Mouse (Mus musculus): Measurements from ENCODE around the gene Tigar. TPM values are rescaled to one million over a fixed set of nuclear protein-coding genes. Genes with fewer than 3 reads are reported as not detected.

The Tigar gene
- polyA plus RNA-seq, 1 experiment = 37.6 TPM

- H3K9ac ChIP-seq (ENCODE audit: low read depth, poor library complexity, severe bottlenecking) = no peak overlapping the region
- H3K27ac ChIP-seq (ENCODE audit: insufficient read depth, low read length) = no peak overlapping the region
- no peaks in the 10 kb centered on the region for H3K4me1 ChIP-seq (ENCODE audit: control insufficient read depth, insufficient read depth, low read length)
- TF ChIP-seq POLR2A (IDR thresholded peaks at IDR 0.05; ENCODE audit: insufficient read depth, low read length) = no peak
- no peak for TF ChIP-seq CTCF (IDR thresholded peaks at IDR 0.05; ENCODE audit: low read depth, low read length)
- TF ChIP-seq EP300 (IDR thresholded peaks at IDR 0.05; ENCODE audit: insufficient read depth, low read depth, low read length) = no peak
- no peaks in the 10 kb centered on the region for H3K9me3 ChIP-seq (replicated peaks; ENCODE audit: control insufficient read depth, insufficient read depth, low read length, poor library complexity, severe bottlenecking)
- H3K4me3 ChIP-seq (ENCODE audit: low read depth, low read length) = peak overlapping the region; percentile 51
- H3K27me3 ChIP-seq (ENCODE audit: control insufficient read depth, insufficient read depth, low read length, poor library complexity, severe bottlenecking) = peaks cover 51% of the 10 kb centered on the region
- no peaks in the 10 kb centered on the region for H3K36me3 ChIP-seq (ENCODE audit: control insufficient read depth, insufficient read depth, low read length, poor library complexity, severe bottlenecking)
Measured at GRCm38 (mm10) chr6:127153296-127153800, 44.0 kb upstream of the Tigar start.

GRCm38 (mm10) chr6:127152106-127152951 is 43.0 kb upstream of the Tigar start, which contains the start of gene Ccnd2:
TSS of gene Ccnd2 (minus strand) at chr6:127152193.
- Histone ChIP-seq H3K4me3 (ENCODE audit: low read depth, low read length) (peak within 1 kb of the TSS; percentile 59), H3K9me3 (replicated peaks; ENCODE audit: control insufficient read depth, insufficient read depth, low read length, poor library complexity, severe bottlenecking) (no peaks in the 10 kb centered on the region), H3K4me1 (ENCODE audit: control insufficient read depth, insufficient read depth, low read length) (no peaks in the 10 kb centered on the region), H3K27ac (ENCODE audit: insufficient read depth, low read length) (no peak within 1 kb of the TSS), H3K9ac (ENCODE audit: low read depth, poor library complexity, severe bottlenecking) (peak within 1 kb of the TSS; percentile 38), H3K27me3 (ENCODE audit: control insufficient read depth, insufficient read depth, low read length, poor library complexity, severe bottlenecking) (peaks cover 51% of the 10 kb centered on the region), H3K36me3 (ENCODE audit: control insufficient read depth, insufficient read depth, low read length, poor library complexity, severe bottlenecking) (no peaks in the 10 kb centered on the region)
- no peak for TF ChIP-seq EP300 (IDR thresholded peaks at IDR 0.05; ENCODE audit: insufficient read depth, low read depth, low read length)
- TF ChIP-seq POLR2A (IDR thresholded peaks at IDR 0.05; ENCODE audit: insufficient read depth, low read length) = no peak
- TF ChIP-seq CTCF (IDR thresholded peaks at IDR 0.05; ENCODE audit: low read depth, low read length) = no peak

- Histone ChIP-seq H3K9ac (ENCODE audit: low read depth, poor library complexity, severe bottlenecking) (peak overlapping the region; percentile 38), H3K27ac (ENCODE audit: insufficient read depth, low read length) (no peak overlapping the region), H3K4me3 (ENCODE audit: low read depth, low read length) (peak overlapping the region; percentile 59), H3K27me3 (ENCODE audit: control insufficient read depth, insufficient read depth, low read length, poor library complexity, severe bottlenecking) (peaks cover 51% of the 10 kb centered on the region), H3K9me3 (replicated peaks; ENCODE audit: control insufficient read depth, insufficient read depth, low read length, poor library complexity, severe bottlenecking) (no peaks in the 10 kb centered on the region), H3K4me1 (ENCODE audit: control insufficient read depth, insufficient read depth, low read length) (no peaks in the 10 kb centered on the region), H3K36me3 (ENCODE audit: control insufficient read depth, insufficient read depth, low read length, poor library complexity, severe bottlenecking) (no peaks in the 10 kb centered on the region)
- TF ChIP-seq CTCF (IDR thresholded peaks at IDR 0.05; ENCODE audit: low read depth, low read length) (no peak), POLR2A (IDR thresholded peaks at IDR 0.05; ENCODE audit: insufficient read depth, low read length) (no peak), EP300 (IDR thresholded peaks at IDR 0.05; ENCODE audit: insufficient read depth, low read depth, low read length) (no peak)
Measured at GRCm38 (mm10) chr6:127151565-127152105, 42.3 kb upstream of the Tigar start.

GRCm38 (mm10) chr6:127150663-127151564 is 41.6 kb upstream of the Tigar start:
- Histone ChIP-seq H3K4me3 (ENCODE audit: low read depth, low read length) (peak overlapping the region; percentile 59), H3K9ac (ENCODE audit: low read depth, poor library complexity, severe bottlenecking) (no peak overlapping the region), H3K9me3 (replicated peaks; ENCODE audit: control insufficient read depth, insufficient read depth, low read length, poor library complexity, severe bottlenecking) (no peaks in the 10 kb centered on the region), H3K27me3 (ENCODE audit: control insufficient read depth, insufficient read depth, low read length, poor library complexity, severe bottlenecking) (peaks cover 51% of the 10 kb centered on the region), H3K4me1 (ENCODE audit: control insufficient read depth, insufficient read depth, low read length) (no peaks in the 10 kb centered on the region), H3K27ac (ENCODE audit: insufficient read depth, low read length) (no peak overlapping the region), H3K36me3 (ENCODE audit: control insufficient read depth, insufficient read depth, low read length, poor library complexity, severe bottlenecking) (no peaks in the 10 kb centered on the region)
- no peak for TF ChIP-seq EP300 (IDR thresholded peaks at IDR 0.05; ENCODE audit: insufficient read depth, low read depth, low read length)
- TF ChIP-seq CTCF (IDR thresholded peaks at IDR 0.05; ENCODE audit: low read depth, low read length) = no peak
- TF ChIP-seq POLR2A (IDR thresholded peaks at IDR 0.05; ENCODE audit: insufficient read depth, low read length) = no peak

GRCm38 (mm10) chr6:127149944-127150662 is 40.7 kb upstream of the Tigar start:
- Histone ChIP-seq H3K27ac (ENCODE audit: insufficient read depth, low read length) (no peak overlapping the region), H3K27me3 (ENCODE audit: control insufficient read depth, insufficient read depth, low read length, poor library complexity, severe bottlenecking) (peaks cover 43% of the 10 kb centered on the region), H3K9ac (ENCODE audit: low read depth, poor library complexity, severe bottlenecking) (peak overlapping the region; percentile 71; the same call in 1 of the 2 replicates), H3K36me3 (ENCODE audit: control insufficient read depth, insufficient read depth, low read length, poor library complexity, severe bottlenecking) (no peaks in the 10 kb centered on the region), H3K4me3 (ENCODE audit: low read depth, low read length) (peak overlapping the region; percentile 47), H3K4me1 (ENCODE audit: control insufficient read depth, insufficient read depth, low read length) (no peaks in the 10 kb centered on the region), H3K9me3 (replicated peaks; ENCODE audit: control insufficient read depth, insufficient read depth, low read length, poor library complexity, severe bottlenecking) (no peaks in the 10 kb centered on the region)
- TF ChIP-seq CTCF (IDR thresholded peaks at IDR 0.05; ENCODE audit: low read depth, low read length) (no peak), POLR2A (IDR thresholded peaks at IDR 0.05; ENCODE audit: insufficient read depth, low read length) (no peak), EP300 (IDR thresholded peaks at IDR 0.05; ENCODE audit: insufficient read depth, low read depth, low read length) (no peak)
